Mouse (Mus musculus) hindbrain, embryonic 14.5 days (tissue): ENCODE measurements at regions not wholly inside any gene's neighbourhood (a gene's known extent, or its start where the extent isn't known, plus 50 kb on each side); places are given as distances from the start of the nearest gene placed in this dataset.
"Not testable (repeated sequence)": the region's sequence is repeated elsewhere in the genome, so short reads cannot be mapped to it uniquely, and the experiment has no call there.

ENCODE experiments used
- ATAC-seq: fragments of 200-750 bp; cut with Nextera tagmentation; 2 replicates; pipeline ENCODE4 v1.8.0; 2017; ENCODE audit warnings: moderate number of reproducible peaks, mild to moderate bottlenecking, moderate TSS enrichment, moderate library complexity; ENCODE audit not compliant: low FRiP score
- DNase-seq: peaks from one replicate; pipeline ENCODE4 v3.0.0-alpha.2; 2015; ENCODE audit warnings: low spot score
- H3K27ac ChIP-seq: fragments of 300-500 bp; sonication (generic); 2 replicates; pipeline ENCODE4 v1.5.1; 2014; ENCODE audit warnings: mild to moderate bottlenecking, moderate library complexity
- H3K27me3 ChIP-seq: fragments of 300-500 bp; sonication (generic); 2 replicates; pipeline ENCODE4 v1.6.1; 2014; ENCODE audit warnings: mild to moderate bottlenecking, low read length, mixed read lengths; ENCODE audit not compliant: control insufficient read depth, insufficient read depth
- H3K36me3 ChIP-seq: fragments of 300-500 bp; sonication (generic); replicated peaks from 2 replicates; pipeline ENCODE4 v1.6.1; 2014; ENCODE audit not compliant: control insufficient read depth, insufficient read depth
- H3K4me1 ChIP-seq: fragments of 300-500 bp; sonication (generic); replicated peaks from 2 replicates; pipeline ENCODE4 v1.6.1; 2014; ENCODE audit warnings: antibody characterized with exemption, low read length, mixed read lengths; ENCODE audit not compliant: control insufficient read depth, insufficient read depth
- H3K4me2 ChIP-seq: fragments of 300-500 bp; sonication (generic); replicated peaks from 2 replicates; pipeline ENCODE4 v1.6.1; 2014; ENCODE audit warnings: mild to moderate bottlenecking, moderate library complexity
- H3K4me3 ChIP-seq: fragments of 300-500 bp; sonication (generic); replicated peaks from 2 replicates; pipeline ENCODE4 v1.5.1; 2014; ENCODE audit warnings: mild to moderate bottlenecking, low read length
- H3K9ac ChIP-seq: fragments of 300-500 bp; sonication (generic); 2 replicates; pipeline ENCODE4 v1.6.1; 2014
- H3K9me3 ChIP-seq: fragments of 300-500 bp; sonication (generic); 2 replicates; pipeline ENCODE4 v1.6.1; 2016; ENCODE audit warnings: low read length; ENCODE audit not compliant: control insufficient read depth
- WGBS: fragments of 180-500 bp; shearing (Covaris S2); extraction: QIAGEN DNeasy Blood & Tissue Kit; methylation state at CpG from one replicate; pipeline ENCODE4 v1.1.7; 2014; 5-methylcytosine and 5-hydroxymethylcytosine counted together

DNA sequence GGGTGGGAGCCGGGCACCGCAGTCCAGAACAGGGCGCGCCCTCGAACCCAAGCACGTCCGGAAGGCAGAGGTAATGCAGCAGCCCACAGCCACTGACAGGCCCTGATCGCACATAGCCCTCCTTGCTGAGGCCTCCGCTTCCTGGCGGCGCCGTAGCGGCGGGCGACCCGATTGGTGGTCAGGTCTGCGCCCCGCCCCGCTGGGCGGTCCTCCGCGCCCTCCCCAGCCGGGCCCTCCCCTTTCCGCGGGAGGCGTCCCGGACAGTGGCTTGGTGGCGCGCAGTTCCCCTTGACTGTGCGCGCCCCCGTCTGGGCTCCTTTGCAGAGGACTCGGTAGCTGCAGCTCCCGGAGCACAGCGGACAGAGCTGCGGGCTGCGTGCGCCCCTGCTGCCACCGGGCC, 375.5 kb upstream of the Asap2 start:
- H3K4me2 ChIP-seq, H3K27me3 ChIP-seq, H3K4me1 ChIP-seq, H3K36me3 ChIP-seq, ATAC-seq, H3K27ac ChIP-seq, H3K9me3 ChIP-seq: not testable (repeated sequence)
- H3K9ac ChIP-seq: peak overlapping the region; percentile 42; the same call in 1 of the 2 replicates
- H3K4me3 ChIP-seq: peak overlapping the region; percentile 30
- 2% methylated on average over 27 of the region's 39 CpGs for WGBS
- peak; percentile 76 for DNase-seq
